Mouse (Mus musculus) cortical plate, adult 2 months (tissue): Measurements from ENCODE around the gene Plpp7. TPM values are rescaled to one million over a fixed set of nuclear protein-coding genes. Genes with fewer than 3 reads are reported as not detected.
A peak's percentile ranks its signal among the peaks of the same experiment; 100 is the strongest.

ENCODE experiments used
- H3K27ac ChIP-seq: fragments of 200-500 bp; 2 replicates; pipeline ENCODE4 v1.5.1; 2012; ENCODE audit warnings: low read length, control low read depth, inconsistent platforms; ENCODE audit not compliant: insufficient read depth
- H3K4me1 ChIP-seq: fragments of 200-500 bp; 2 replicates; pipeline ENCODE4 v1.6.1; 2011; ENCODE audit warnings: low read length; ENCODE audit not compliant: control insufficient read depth, insufficient read depth
- H3K4me3 ChIP-seq: fragments of 200-500 bp; 2 replicates; pipeline ENCODE4 v1.5.1; 2011; ENCODE audit warnings: mild to moderate bottlenecking, low read length, control low read depth; ENCODE audit not compliant: insufficient read depth
- CTCF ChIP-seq: fragments of 200-500 bp; IDR thresholded peaks from 2 replicates; pipeline ENCODE4 v1.5.1; 2011; ENCODE audit warnings: mild to moderate bottlenecking, control low read depth, low read length; ENCODE audit not compliant: insufficient read depth; ENCODE audit errors: extremely low read depth
- POLR2A ChIP-seq: fragments of 200-500 bp; IDR thresholded peaks from 2 replicates; pipeline ENCODE4 v1.6.1; 2011; ENCODE audit warnings: mild to moderate bottlenecking, low read length, control low read depth; ENCODE audit not compliant: insufficient read depth; ENCODE audit errors: extremely low read depth
- polyA plus RNA-seq: library from polyadenylated mRNA; depleted of rRNA; stranded (reverse); fragments of >200 nt; gene quantifications from 2 replicates; pipeline ENCODE4 v1.2.3, GENCODE M21; 2012

The Plpp7 gene
- polyA plus RNA-seq, 1 experiment, result 34.5 TPM

GRCm38 (mm10) chr2:32115851-32116268 lies 20.5 kb downstream of the Plpp7 start:
- no peak overlapping the region for H3K4me3 ChIP-seq
- TF ChIP-seq POLR2A, result no peak
- TF ChIP-seq CTCF, result no peak

GRCm38 (mm10) chr2:32119802-32120750 lies 24.7 kb downstream of the Plpp7 start:
- no peak for TF ChIP-seq POLR2A
- no peak for TF ChIP-seq CTCF
- Histone ChIP-seq H3K27ac (no peak overlapping the region), H3K4me1 (no peaks in the 10 kb centered on the region; the same call in 1 of the 2 replicates), H3K4me3 (no peak overlapping the region)

More at GRCm38 (mm10) chr2:32115851-32116268, 20.5 kb downstream of the Plpp7 start:
- Histone ChIP-seq H3K27ac (no peak overlapping the region), H3K4me1 (peaks cover 4% of the 10 kb centered on the region)

- TF ChIP-seq POLR2A (no peak), CTCF (no peak)
- H3K27ac ChIP-seq, result no peak overlapping the region
- H3K4me3 ChIP-seq, result no peak overlapping the region
- no peaks in the 10 kb centered on the region; the same call in 1 of the 2 replicates for H3K4me1 ChIP-seq
These were observed 25.8 kb downstream of the Plpp7 start for GRCm38 (mm10) chr2:32121150-32121549.

GRCm38 (mm10) chr2:32121785-32122184 lies 26.5 kb downstream of the Plpp7 start:
- Histone ChIP-seq H3K27ac (no peak overlapping the region), H3K4me1 (no peaks in the 10 kb centered on the region; the same call in 1 of the 2 replicates), H3K4me3 (no peak overlapping the region)
- no peak for TF ChIP-seq CTCF
- no peak for TF ChIP-seq POLR2A

GRCm38 (mm10) chr2:32127653-32128535 lies 32.6 kb downstream of the Plpp7 start:
- H3K4me1 ChIP-seq, result peaks cover 2% of the 10 kb centered on the region; the same call in 1 of the 2 replicates
- H3K27ac ChIP-seq, result no peak overlapping the region
- H3K4me3 ChIP-seq, result no peak overlapping the region
- TF ChIP-seq CTCF, result no peak
- TF ChIP-seq POLR2A, result no peak

- peaks cover 2% of the 10 kb centered on the region; the same call in 1 of the 2 replicates for H3K4me1 ChIP-seq
- TF ChIP-seq POLR2A (no peak), CTCF (no peak)
- H3K4me3 ChIP-seq, result no peak overlapping the region
- no peak overlapping the region for H3K27ac ChIP-seq
These were observed 33.2 kb downstream of the Plpp7 start for GRCm38 (mm10) chr2:32128536-32128841.

- no peak overlapping the region for H3K27ac ChIP-seq
- TF ChIP-seq POLR2A (no peak), CTCF (no peak)
- H3K4me3 ChIP-seq, result no peak overlapping the region
- H3K4me1 ChIP-seq, result peaks cover 2% of the 10 kb centered on the region; the same call in 1 of the 2 replicates
These were observed 34.2 kb downstream of the Plpp7 start for GRCm38 (mm10) chr2:32129383-32130074.

- Histone ChIP-seq H3K27ac (no peak overlapping the region), H3K4me3 (no peak overlapping the region), H3K4me1 (peaks cover 2% of the 10 kb centered on the region; the same call in 1 of the 2 replicates)
- TF ChIP-seq POLR2A (no peak), CTCF (peak; percentile 92)
These were observed 35.1 kb downstream of the Plpp7 start for GRCm38 (mm10) chr2:32130435-32130834.

GRCm38 (mm10) chr2:32131205-32131834 lies 36.0 kb downstream of the Plpp7 start:
- Histone ChIP-seq H3K4me3 (no peak overlapping the region), H3K4me1 (peaks cover 2% of the 10 kb centered on the region; the same call in 1 of the 2 replicates), H3K27ac (no peak overlapping the region)
- no peak for TF ChIP-seq POLR2A
- TF ChIP-seq CTCF, result no peak
